Mouse (Mus musculus): ENCODE results near the gene Armc12.
"Not testable (repeated sequence)": the region's sequence is repeated elsewhere in the genome, so short reads cannot be mapped to it uniquely, and the experiment has no call there.

Armc12 gene

GRCm38 (mm10) chr17:28523355-28524008, 7.1 kb upstream of the Armc12 start:
- in situ Hi-C loops (cut with MboI; ENCODE audit: low pct_unique_long_range_greater_than_20kb in 1 of 2, low sequenced_read_pairs in 2 of 2, unreplicated experiment in 1 of 2) = loop anchor here (5.0 to 10.0 kb wide), 2 partner anchors 36 to 49 kb away; no protein-coding TSS in a partner anchor

GRCm38 (mm10) chr17:28524009-28524695, 6.5 kb upstream of the Armc12 start:
- in situ Hi-C loops (cut with MboI; ENCODE audit: low pct_unique_long_range_greater_than_20kb in 1 of 2, low sequenced_read_pairs in 2 of 2, unreplicated experiment in 1 of 2) = loop anchor here (5.0 to 10.0 kb wide), 2 partner anchors 37 to 49 kb away; no protein-coding TSS in a partner anchor

- in situ Hi-C loops (cut with MboI; ENCODE audit: low pct_unique_long_range_greater_than_20kb in 1 of 2, low sequenced_read_pairs in 2 of 2, unreplicated experiment in 1 of 2) = loop anchor here (5.0 to 10.0 kb wide), 2 partner anchors 38 to 50 kb away; no protein-coding TSS in a partner anchor
Observed at GRCm38 (mm10) chr17:28524831-28525430, 5.7 kb upstream of the Armc12 start.

GRCm38 (mm10) chr17:28527184-28528042, 3.2 kb upstream of the Armc12 start:
- in situ Hi-C loops (cut with MboI; ENCODE audit: low pct_unique_long_range_greater_than_20kb in 1 of 2, low sequenced_read_pairs in 2 of 2, unreplicated experiment in 1 of 2) = loop anchor here in 1 of 2 experiments (10.0 kb wide), 1 partner anchor 53 kb away; no protein-coding TSS in a partner anchor

GRCm38 (mm10) chr17:28528043-28528351, 2.6 kb upstream of the Armc12 start:
- in situ Hi-C loops (cut with MboI; ENCODE audit: low pct_unique_long_range_greater_than_20kb in 1 of 2, low sequenced_read_pairs in 2 of 2, unreplicated experiment in 1 of 2) = loop anchor here in 1 of 2 experiments (10.0 kb wide), 1 partner anchor 53 kb away; no protein-coding TSS in a partner anchor

GRCm38 (mm10) chr17:28529116-28529515, 1.5 kb upstream of the Armc12 start:
- in situ Hi-C loops (cut with MboI; ENCODE audit: low pct_unique_long_range_greater_than_20kb in 1 of 2, low sequenced_read_pairs in 2 of 2, unreplicated experiment in 1 of 2) = loop anchor here in 1 of 2 experiments (10.0 kb wide), 1 partner anchor 54 kb away; no protein-coding TSS in a partner anchor

- in situ Hi-C loops (cut with MboI; ENCODE audit: low pct_unique_long_range_greater_than_20kb in 1 of 2, low sequenced_read_pairs in 2 of 2, unreplicated experiment in 1 of 2) = loop anchor here in 1 of 2 experiments (10.0 kb wide), 1 partner anchor 147 kb away; no protein-coding TSS in a partner anchor
Observed at GRCm38 (mm10) chr17:28531946-28532345, 1.3 kb downstream of the Armc12 start.

GRCm38 (mm10) chr17:28532557-28532956, 2.0 kb downstream of the Armc12 start:
- in situ Hi-C loops (cut with MboI; ENCODE audit: low pct_unique_long_range_greater_than_20kb in 1 of 2, low sequenced_read_pairs in 2 of 2, unreplicated experiment in 1 of 2) = loop anchor here in 1 of 2 experiments (10.0 kb wide), 1 partner anchor 148 kb away; no protein-coding TSS in a partner anchor

GRCm38 (mm10) chr17:28533327-28533726, 2.7 kb downstream of the Armc12 start:
- in situ Hi-C loops (cut with MboI; ENCODE audit: low pct_unique_long_range_greater_than_20kb in 1 of 2, low sequenced_read_pairs in 2 of 2, unreplicated experiment in 1 of 2) = loop anchor here in 1 of 2 experiments (10.0 kb wide), 1 partner anchor 149 kb away; no protein-coding TSS in a partner anchor

- in situ Hi-C loops (cut with MboI; ENCODE audit: low pct_unique_long_range_greater_than_20kb in 1 of 2, low sequenced_read_pairs in 2 of 2, unreplicated experiment in 1 of 2) = loop anchor here (5.0 to 10.0 kb wide), 2 partner anchors 153 to 161 kb away; no protein-coding TSS in a partner anchor
Observed at GRCm38 (mm10) chr17:28537881-28538280, 7.3 kb downstream of the Armc12 start.

- in situ Hi-C loops (cut with MboI; ENCODE audit: low pct_unique_long_range_greater_than_20kb in 1 of 2, low sequenced_read_pairs in 2 of 2, unreplicated experiment in 1 of 2) = no loop called here
Observed at GRCm38 (mm10) chr17:28546925-28547324, 16.3 kb downstream of the Armc12 start.

GRCm38 (mm10) chr17:28548550-28548949, 17.9 kb downstream of the Armc12 start:
- in situ Hi-C loops (cut with MboI; ENCODE audit: low pct_unique_long_range_greater_than_20kb in 1 of 2, low sequenced_read_pairs in 2 of 2, unreplicated experiment in 1 of 2) = no loop called here

GRCm38 (mm10) chr17:28549111-28549510, 18.5 kb downstream of the Armc12 start, which contains the start of gene Clpsl2:
TSS of gene Clpsl2 (plus strand) at chr17:28549411.
- in situ Hi-C loops (cut with MboI; ENCODE audit: low pct_unique_long_range_greater_than_20kb in 1 of 2, low sequenced_read_pairs in 2 of 2, unreplicated experiment in 1 of 2) = no loop called here

GRCm38 (mm10) chr17:28553040-28553793, 22.6 kb downstream of the Armc12 start:
- in situ Hi-C loops (cut with MboI; ENCODE audit: low pct_unique_long_range_greater_than_20kb in 1 of 2, low sequenced_read_pairs in 2 of 2, unreplicated experiment in 1 of 2) = no loop called here

GRCm38 (mm10) chr17:28554021-28554420, 23.4 kb downstream of the Armc12 start:
- in situ Hi-C loops (cut with MboI; ENCODE audit: low pct_unique_long_range_greater_than_20kb in 1 of 2, low sequenced_read_pairs in 2 of 2, unreplicated experiment in 1 of 2) = not testable (repeated sequence)

GRCm38 (mm10) chr17:28556635-28557396, 26.2 kb downstream of the Armc12 start:
- in situ Hi-C loops (cut with MboI; ENCODE audit: low pct_unique_long_range_greater_than_20kb in 1 of 2, low sequenced_read_pairs in 2 of 2, unreplicated experiment in 1 of 2) = no loop called here

GRCm38 (mm10) chr17:28557772-28558171, 27.2 kb downstream of the Armc12 start:
- in situ Hi-C loops (cut with MboI; ENCODE audit: low pct_unique_long_range_greater_than_20kb in 1 of 2, low sequenced_read_pairs in 2 of 2, unreplicated experiment in 1 of 2) = no loop called here
